Mouse (Mus musculus) midbrain, embryonic 15.5 days (tissue): ENCODE measurements around the gene T. TPM values are rescaled to one million over a fixed set of nuclear protein-coding genes. Genes with fewer than 3 reads are reported as not detected.

Source experiments
- ATAC-seq: fragments of 200-750 bp; cut with Nextera tagmentation; replicated peaks from 2 replicates; pipeline ENCODE4 v1.8.0; 2017; ENCODE audit warnings: moderate TSS enrichment
- H3K27ac ChIP-seq: fragments of 300-500 bp; sonication (generic); 2 replicates; pipeline ENCODE4 v1.5.1; 2015; ENCODE audit warnings: mild to moderate bottlenecking, inconsistent platforms
- H3K27me3 ChIP-seq: fragments of 300-500 bp; sonication (generic); replicated peaks from 2 replicates; pipeline ENCODE4 v1.6.1; 2015; ENCODE audit warnings: inconsistent platforms
- H3K36me3 ChIP-seq: fragments of 300-500 bp; sonication (generic); replicated peaks from 2 replicates; pipeline ENCODE4 v1.6.1; 2015; ENCODE audit warnings: inconsistent platforms
- H3K4me1 ChIP-seq: fragments of 300-500 bp; sonication (generic); 2 replicates; pipeline ENCODE4 v1.6.1; 2015; ENCODE audit warnings: inconsistent platforms
- H3K4me2 ChIP-seq: fragments of 300-500 bp; sonication (generic); 2 replicates; pipeline ENCODE4 v1.6.1; 2015; ENCODE audit warnings: inconsistent platforms, mild to moderate bottlenecking, moderate library complexity
- H3K4me3 ChIP-seq: fragments of 300-500 bp; sonication (generic); 2 replicates; pipeline ENCODE4 v1.5.1; 2015; ENCODE audit warnings: mild to moderate bottlenecking, inconsistent platforms
- H3K9ac ChIP-seq: fragments of 300-500 bp; sonication (generic); 2 replicates; pipeline ENCODE4 v1.6.1; 2015; ENCODE audit warnings: mild to moderate bottlenecking, inconsistent platforms
- H3K9me3 ChIP-seq: fragments of 300-500 bp; sonication (generic); 2 replicates; pipeline ENCODE4 v1.6.1; 2016; ENCODE audit warnings: inconsistent platforms
- WGBS: fragments of 180-500 bp; shearing (Covaris S2); methylation state at CpG from one replicate; pipeline ENCODE4 v1.1.7; 2015; ENCODE audit warnings: mixed read lengths; 5-methylcytosine and 5-hydroxymethylcytosine counted together
- polyA plus RNA-seq: library from polyadenylated mRNA; unstranded; fragments of >200 nt; fragmentation: Nextera tagmentation; extraction: Ambion mirVana; gene quantifications from 2 replicates; pipeline ENCODE4 v1.2.1, GENCODE M21; 2015

The T gene
- polyA plus RNA-seq, 1 experiment from 2014 or later: 0.61 TPM

- Histone ChIP-seq H3K4me2 (no peak overlapping the region), H3K9ac (no peak overlapping the region), H3K4me1 (peaks cover 13% of the 10 kb centered on the region), H3K36me3 (no peaks in the 10 kb centered on the region), H3K27ac (no peak overlapping the region), H3K27me3 (no peaks in the 10 kb centered on the region), H3K9me3 (no peaks in the 10 kb centered on the region), H3K4me3 (no peak overlapping the region)
- no peak for ATAC-seq
- 93% methylated on average over 2 of the region's 2 CpGs for WGBS
Measured at GRCm38 (mm10) chr17:8410330-8410729, 23.9 kb upstream of the T start.

- Histone ChIP-seq H3K36me3 (no peaks in the 10 kb centered on the region), H3K4me3 (no peak overlapping the region), H3K9ac (no peak overlapping the region), H3K9me3 (no peaks in the 10 kb centered on the region), H3K27ac (no peak overlapping the region), H3K4me2 (no peak overlapping the region), H3K4me1 (peaks cover 10% of the 10 kb centered on the region), H3K27me3 (no peaks in the 10 kb centered on the region)
- 56% methylated on average over 5 of the region's 5 CpGs for WGBS
- ATAC-seq: no peak
Measured at GRCm38 (mm10) chr17:8413656-8414055, 20.6 kb upstream of the T start.

GRCm38 (mm10) chr17:8415533-8415932 is 18.7 kb upstream of the T start:
- H3K9ac ChIP-seq: no peak overlapping the region
- H3K36me3 ChIP-seq: no peaks in the 10 kb centered on the region
- no peaks in the 10 kb centered on the region for H3K9me3 ChIP-seq
- peaks cover 4% of the 10 kb centered on the region; the same call in 1 of the 2 replicates for H3K4me1 ChIP-seq
- 16% methylated on average over 8 of the region's 8 CpGs for WGBS
- no peak overlapping the region for H3K4me2 ChIP-seq
- H3K4me3 ChIP-seq: no peak overlapping the region
- H3K27me3 ChIP-seq: no peaks in the 10 kb centered on the region
- no peak overlapping the region for H3K27ac ChIP-seq
- ATAC-seq: no peak

- no peaks in the 10 kb centered on the region for H3K27me3 ChIP-seq
- no peaks in the 10 kb centered on the region for H3K9me3 ChIP-seq
- no peak for ATAC-seq
- no peaks in the 10 kb centered on the region for H3K36me3 ChIP-seq
- H3K4me2 ChIP-seq: no peak overlapping the region
- H3K4me3 ChIP-seq: no peak overlapping the region
- peaks cover 4% of the 10 kb centered on the region; the same call in 1 of the 2 replicates for H3K4me1 ChIP-seq
- WGBS: 70% methylated on average over 8 of the region's 8 CpGs
- H3K27ac ChIP-seq: no peak overlapping the region
- H3K9ac ChIP-seq: no peak overlapping the region
Measured at GRCm38 (mm10) chr17:8416865-8417264, 17.4 kb upstream of the T start.

GRCm38 (mm10) chr17:8420739-8421138 is 13.5 kb upstream of the T start:
- no peaks in the 10 kb centered on the region for H3K4me1 ChIP-seq
- no peak overlapping the region for H3K9ac ChIP-seq
- 64% methylated on average over 1 of the region's 1 CpGs for WGBS
- H3K4me2 ChIP-seq: no peak overlapping the region
- no peaks in the 10 kb centered on the region for H3K9me3 ChIP-seq
- H3K27me3 ChIP-seq: no peaks in the 10 kb centered on the region
- no peak overlapping the region for H3K27ac ChIP-seq
- no peak overlapping the region for H3K4me3 ChIP-seq
- ATAC-seq: no peak
- H3K36me3 ChIP-seq: no peaks in the 10 kb centered on the region

GRCm38 (mm10) chr17:8421517-8421916 is 12.7 kb upstream of the T start:
- H3K4me1 ChIP-seq: no peaks in the 10 kb centered on the region
- WGBS: 57% methylated on average over 5 of the region's 5 CpGs
- H3K4me3 ChIP-seq: no peak overlapping the region
- H3K27me3 ChIP-seq: no peaks in the 10 kb centered on the region
- ATAC-seq: no peak
- H3K9me3 ChIP-seq: no peaks in the 10 kb centered on the region
- H3K9ac ChIP-seq: no peak overlapping the region
- no peak overlapping the region for H3K4me2 ChIP-seq
- H3K27ac ChIP-seq: no peak overlapping the region
- no peaks in the 10 kb centered on the region for H3K36me3 ChIP-seq

- Histone ChIP-seq H3K4me3 (no peak overlapping the region), H3K9me3 (no peaks in the 10 kb centered on the region), H3K27me3 (peaks cover 9% of the 10 kb centered on the region), H3K4me2 (no peak overlapping the region), H3K4me1 (no peaks in the 10 kb centered on the region), H3K36me3 (no peaks in the 10 kb centered on the region), H3K27ac (no peak overlapping the region), H3K9ac (no peak overlapping the region)
- no peak for ATAC-seq
- WGBS: 43% methylated on average over 2 of the region's 2 CpGs
Measured at GRCm38 (mm10) chr17:8423283-8423682, 10.9 kb upstream of the T start.

- no peak overlapping the region for H3K27ac ChIP-seq
- no peak for ATAC-seq
- no peaks in the 10 kb centered on the region for H3K9me3 ChIP-seq
- peaks cover 22% of the 10 kb centered on the region for H3K4me1 ChIP-seq
- H3K4me3 ChIP-seq: no peak overlapping the region
- WGBS: 1% methylated on average over 16 of the region's 16 CpGs
- H3K9ac ChIP-seq: no peak overlapping the region
- peaks cover 71% of the 10 kb centered on the region for H3K27me3 ChIP-seq
- peak overlapping the region; percentile 15; the same call in 1 of the 2 replicates for H3K4me2 ChIP-seq
- no peaks in the 10 kb centered on the region for H3K36me3 ChIP-seq
Measured at GRCm38 (mm10) chr17:8429436-8429835, 4.8 kb upstream of the T start.

GRCm38 (mm10) chr17:8429896-8430295 is 4.3 kb upstream of the T start:
- H3K9me3 ChIP-seq: no peaks in the 10 kb centered on the region
- no peak overlapping the region for H3K9ac ChIP-seq
- H3K27ac ChIP-seq: no peak overlapping the region
- H3K4me3 ChIP-seq: no peak overlapping the region
- no peak for ATAC-seq
- no peak overlapping the region for H3K4me2 ChIP-seq
- H3K4me1 ChIP-seq: peaks cover 25% of the 10 kb centered on the region
- H3K27me3 ChIP-seq: peaks cover 75% of the 10 kb centered on the region
- H3K36me3 ChIP-seq: no peaks in the 10 kb centered on the region
- 3% methylated on average over 5 of the region's 5 CpGs for WGBS

- no peak for ATAC-seq
- no peaks in the 10 kb centered on the region for H3K9me3 ChIP-seq
Measured at GRCm38 (mm10) chr17:8432179-8432800, 1.9 kb upstream of the T start.

GRCm38 (mm10) chr17:8433121-8433977 is 874 bp upstream of the T start:
- Histone ChIP-seq H3K27me3 (peaks cover 100% of the 10 kb centered on the region), H3K9me3 (no peaks in the 10 kb centered on the region), H3K4me1 (peaks cover 25% of the 10 kb centered on the region), H3K9ac (no peak overlapping the region), H3K36me3 (no peaks in the 10 kb centered on the region), H3K4me2 (peak overlapping the region; percentile 45), H3K4me3 (peak overlapping the region; percentile 22), H3K27ac (no peak overlapping the region)
- no peak for ATAC-seq
- WGBS: under 1% methylated on average over 52 of the region's 52 CpGs

More at GRCm38 (mm10) chr17:8432179-8432800, 1.9 kb upstream of the T start:
- Histone ChIP-seq H3K4me1 (peaks cover 25% of the 10 kb centered on the region), H3K27ac (no peak overlapping the region), H3K4me2 (no peak overlapping the region), H3K27me3 (peaks cover 98% of the 10 kb centered on the region), H3K36me3 (no peaks in the 10 kb centered on the region), H3K4me3 (no peak overlapping the region), H3K9ac (no peak overlapping the region)
- WGBS: 3% methylated on average over 17 of the region's 17 CpGs

GRCm38 (mm10) chr17:8436184-8436583 is 2.0 kb downstream of the T start:
- ATAC-seq: no peak
- Histone ChIP-seq H3K27ac (no peak overlapping the region), H3K9me3 (no peaks in the 10 kb centered on the region), H3K36me3 (no peaks in the 10 kb centered on the region), H3K27me3 (peaks cover 79% of the 10 kb centered on the region), H3K9ac (no peak overlapping the region), H3K4me1 (peaks cover 15% of the 10 kb centered on the region), H3K4me3 (no peak overlapping the region), H3K4me2 (no peak overlapping the region)
- 22% methylated on average over 7 of the region's 7 CpGs for WGBS
